Mouse (Mus musculus) lung, embryonic 14.5 days (tissue): Measurements from ENCODE around the gene Ubxn11. TPM values are rescaled to one million over a fixed set of nuclear protein-coding genes. Genes with fewer than 3 reads are reported as not detected.
A peak's percentile ranks its signal among the peaks of the same experiment; 100 is the strongest.

Experiments
- ATAC-seq: fragments of 200-750 bp; cut with Nextera tagmentation; 2 replicates; pipeline ENCODE4 v1.8.0; 2017; ENCODE audit warnings: mild to moderate bottlenecking, moderate TSS enrichment, moderate library complexity; ENCODE audit not compliant: insufficient read depth
- DNase-seq: peaks from one replicate; pipeline ENCODE4 v3.0.0-alpha.2; 2015
- H3K27ac ChIP-seq: fragments of 300-500 bp; sonication (generic); 2 replicates; pipeline ENCODE4 v1.5.1; 2014; ENCODE audit warnings: low read depth, mild to moderate bottlenecking, moderate library complexity
- H3K27me3 ChIP-seq: fragments of 300-500 bp; sonication (generic); 2 replicates; pipeline ENCODE4 v1.6.1; 2014; ENCODE audit warnings: low read length, control low read depth; ENCODE audit not compliant: insufficient read depth
- H3K36me3 ChIP-seq: fragments of 300-500 bp; sonication (generic); 2 replicates; pipeline ENCODE4 v1.6.1; 2014; ENCODE audit warnings: control low read depth; ENCODE audit not compliant: insufficient read depth
- H3K4me1 ChIP-seq: fragments of 300-500 bp; sonication (generic); 2 replicates; pipeline ENCODE4 v1.6.1; 2014; ENCODE audit warnings: antibody characterized with exemption, control low read depth; ENCODE audit not compliant: insufficient read depth
- H3K4me2 ChIP-seq: fragments of 300-500 bp; sonication (generic); 2 replicates; pipeline ENCODE4 v1.6.1; 2014; ENCODE audit warnings: mild to moderate bottlenecking
- H3K4me3 ChIP-seq: fragments of 300-500 bp; sonication (generic); 2 replicates; pipeline ENCODE4 v1.5.1; 2014; ENCODE audit warnings: low read depth, low read length
- H3K9ac ChIP-seq: fragments of 300-500 bp; sonication (generic); 2 replicates; pipeline ENCODE4 v1.6.1; 2014
- H3K9me3 ChIP-seq: fragments of 300-500 bp; sonication (generic); 2 replicates; pipeline ENCODE4 v1.6.1; 2016; ENCODE audit warnings: low read depth, low read length, control low read depth
- CTCF ChIP-seq: IDR thresholded peaks from 2 replicates; pipeline ENCODE4 v1.5.1; 2016; ENCODE audit warnings: antibody characterized with exemption, low read depth
- WGBS: fragments of 180-500 bp; shearing (Covaris S2); extraction: QIAGEN DNeasy Blood & Tissue Kit; methylation state at CpG from one replicate; pipeline ENCODE4 v1.1.7; 2014; 5-methylcytosine and 5-hydroxymethylcytosine counted together
- polyA plus RNA-seq: library from polyadenylated mRNA; unstranded; fragments of >200 nt; fragmentation: Nextera tagmentation; extraction: Ambion mirVana; gene quantifications from 2 replicates; pipeline ENCODE4 v1.2.1, GENCODE M21; 2014

Gene Ubxn11
- polyA plus RNA-seq, 1 experiment from 2014 or later: 6.8 TPM

GRCm38 (mm10) chr4:134119644-134120043 is 17.3 kb downstream of the Ubxn11 start:
- peak; percentile 53 for TF ChIP-seq CTCF
- no peak overlapping the region for H3K9ac ChIP-seq
- no peaks in the 10 kb centered on the region for H3K27me3 ChIP-seq
- DNase-seq: peak; percentile 36
- no peak for ATAC-seq
- WGBS: 66% methylated on average over 9 of the region's 9 CpGs
- H3K4me2 ChIP-seq: no peak overlapping the region
- H3K36me3 ChIP-seq: no peaks in the 10 kb centered on the region
- H3K27ac ChIP-seq: no peak overlapping the region
- H3K4me1 ChIP-seq: no peaks in the 10 kb centered on the region; the same call in 1 of the 2 replicates
- no peaks in the 10 kb centered on the region for H3K9me3 ChIP-seq
- no peak overlapping the region for H3K4me3 ChIP-seq

- 69% methylated on average over 6 of the region's 6 CpGs for WGBS
- no peak for TF ChIP-seq CTCF
Measured at GRCm38 (mm10) chr4:134120192-134120805, 17.9 kb downstream of the Ubxn11 start.

GRCm38 (mm10) chr4:134120916-134121315 is 18.5 kb downstream of the Ubxn11 start:
- peaks cover 3% of the 10 kb centered on the region; the same call in 1 of the 2 replicates for H3K36me3 ChIP-seq
- DNase-seq (no peak), ATAC-seq (no peak)
- no peaks in the 10 kb centered on the region for H3K9me3 ChIP-seq
- H3K27ac ChIP-seq: no peak overlapping the region
- WGBS: 75% methylated on average over 4 of the region's 4 CpGs
- no peak for TF ChIP-seq CTCF
- no peak overlapping the region for H3K4me3 ChIP-seq
- H3K4me2 ChIP-seq: no peak overlapping the region
- H3K4me1 ChIP-seq: no peaks in the 10 kb centered on the region
- H3K27me3 ChIP-seq: no peaks in the 10 kb centered on the region
- H3K9ac ChIP-seq: no peak overlapping the region

More at GRCm38 (mm10) chr4:134120192-134120805, 17.9 kb downstream of the Ubxn11 start:
- H3K4me2 ChIP-seq: no peak overlapping the region
- no peak overlapping the region for H3K9ac ChIP-seq
- no peaks in the 10 kb centered on the region for H3K9me3 ChIP-seq
- no peaks in the 10 kb centered on the region; the same call in 1 of the 2 replicates for H3K4me1 ChIP-seq
- ATAC-seq (no peak), DNase-seq (no peak)
- no peak overlapping the region for H3K4me3 ChIP-seq
- no peaks in the 10 kb centered on the region for H3K27me3 ChIP-seq
- H3K36me3 ChIP-seq: no peaks in the 10 kb centered on the region
- H3K27ac ChIP-seq: no peak overlapping the region

GRCm38 (mm10) chr4:134121571-134121970 is 19.2 kb downstream of the Ubxn11 start:
- DNase-seq (no peak), ATAC-seq (no peak)
- no peaks in the 10 kb centered on the region for H3K27me3 ChIP-seq
- 43% methylated on average over 4 of the region's 4 CpGs for WGBS
- H3K9me3 ChIP-seq: no peaks in the 10 kb centered on the region
- no peak overlapping the region for H3K4me3 ChIP-seq
- peaks cover 10% of the 10 kb centered on the region; the same call in 1 of the 2 replicates for H3K36me3 ChIP-seq
- no peak overlapping the region for H3K9ac ChIP-seq
- TF ChIP-seq CTCF: no peak
- H3K27ac ChIP-seq: no peak overlapping the region
- H3K4me2 ChIP-seq: no peak overlapping the region
- H3K4me1 ChIP-seq: no peaks in the 10 kb centered on the region

GRCm38 (mm10) chr4:134122281-134122680 is 19.9 kb downstream of the Ubxn11 start:
- Histone ChIP-seq H3K27ac (no peak overlapping the region), H3K4me1 (peaks cover 3% of the 10 kb centered on the region; the same call in 1 of the 2 replicates), H3K9me3 (no peaks in the 10 kb centered on the region), H3K27me3 (no peaks in the 10 kb centered on the region), H3K4me3 (no peak overlapping the region), H3K9ac (no peak overlapping the region), H3K4me2 (no peak overlapping the region), H3K36me3 (peaks cover 10% of the 10 kb centered on the region; the same call in 1 of the 2 replicates)
- no peak for ATAC-seq
- no peak for TF ChIP-seq CTCF
- peak; percentile 35 for DNase-seq
- 33% methylated on average over 3 of the region's 3 CpGs for WGBS

- Histone ChIP-seq H3K27me3 (no peaks in the 10 kb centered on the region), H3K4me2 (no peak overlapping the region), H3K27ac (no peak overlapping the region), H3K4me1 (peaks cover 4% of the 10 kb centered on the region; the same call in 1 of the 2 replicates), H3K36me3 (peaks cover 10% of the 10 kb centered on the region; the same call in 1 of the 2 replicates), H3K4me3 (no peak overlapping the region), H3K9ac (no peak overlapping the region), H3K9me3 (no peaks in the 10 kb centered on the region)
- DNase-seq (no peak), ATAC-seq (no peak)
- no peak for TF ChIP-seq CTCF
- WGBS: 95% methylated on average over 6 of the region's 6 CpGs
Measured at GRCm38 (mm10) chr4:134123147-134123546, 20.8 kb downstream of the Ubxn11 start.

- H3K9me3 ChIP-seq: no peaks in the 10 kb centered on the region
- no peak for ATAC-seq
- H3K4me1 ChIP-seq: peaks cover 4% of the 10 kb centered on the region; the same call in 1 of the 2 replicates
- no peak overlapping the region for H3K4me2 ChIP-seq
- H3K27ac ChIP-seq: no peak overlapping the region
- H3K4me3 ChIP-seq: no peak overlapping the region
- DNase-seq: peak; percentile 77
- H3K36me3 ChIP-seq: peaks cover 10% of the 10 kb centered on the region; the same call in 1 of the 2 replicates
- H3K9ac ChIP-seq: no peak overlapping the region
- WGBS: 21% methylated on average over 17 of the region's 17 CpGs
- peak; percentile 96 for TF ChIP-seq CTCF
- H3K27me3 ChIP-seq: no peaks in the 10 kb centered on the region
Measured at GRCm38 (mm10) chr4:134123680-134124551, 21.5 kb downstream of the Ubxn11 start.
